Mouse (Mus musculus) olfactory bulb, adult 2 months (tissue): ENCODE results near the gene Zglp1. TPM values are rescaled to one million over a fixed set of nuclear protein-coding genes. Genes with fewer than 3 reads are reported as not detected.
"Not testable (repeated sequence)": the region's sequence is repeated elsewhere in the genome, so short reads cannot be mapped to it uniquely, and the experiment has no call there.

ENCODE experiments used
- H3K27ac ChIP-seq: fragments of 200-500 bp; 2 replicates; pipeline ENCODE4 v1.5.1; 2012; ENCODE audit warnings: low read depth, low read length; ENCODE audit not compliant: insufficient read depth
- H3K4me1 ChIP-seq: fragments of 200-500 bp; 2 replicates; pipeline ENCODE4 v1.6.1; 2012; ENCODE audit warnings: low read length; ENCODE audit not compliant: control insufficient read depth, insufficient read depth
- H3K4me3 ChIP-seq: fragments of 200-500 bp; 2 replicates; pipeline ENCODE4 v1.5.1; 2012; ENCODE audit warnings: mild to moderate bottlenecking, low read depth, low read length, moderate library complexity; ENCODE audit not compliant: insufficient read depth
- CTCF ChIP-seq: fragments of 200-500 bp; IDR thresholded peaks from 2 replicates; pipeline ENCODE4 v1.5.1; 2012; ENCODE audit warnings: low read depth, mild to moderate bottlenecking, low read length, moderate library complexity; ENCODE audit not compliant: insufficient read depth
- POLR2A ChIP-seq: fragments of 200-500 bp; IDR thresholded peaks from 2 replicates; pipeline ENCODE4 v1.6.1; 2012; ENCODE audit warnings: mild to moderate bottlenecking, low read depth, low read length, moderate library complexity; ENCODE audit not compliant: insufficient read depth
- WGBS: fragments of 180-500 bp; shearing (Covaris S2); methylation state at CpG from one replicate; pipeline ENCODE4 v1.1.7; 2018; 5-methylcytosine and 5-hydroxymethylcytosine counted together
- polyA plus RNA-seq: library from polyadenylated mRNA; stranded (reverse); fragments of >200 nt; gene quantifications from 2 replicates; pipeline ENCODE4 v1.2.4, GENCODE M21; 2012; ENCODE audit warnings: low replicate concordance; ENCODE audit not compliant: missing spikeins, insufficient read depth, insufficient read length

Zglp1 gene
- polyA plus RNA-seq, 1 experiment = not detected

- peaks cover 5% of the 10 kb centered on the region for H3K4me1 ChIP-seq
- 65% methylated on average over 1 of the region's 1 CpGs for WGBS
- TF ChIP-seq CTCF (no peak), POLR2A (no peak)
- H3K27ac ChIP-seq = no peak overlapping the region
- no peak overlapping the region for H3K4me3 ChIP-seq
These were observed 7.3 kb upstream of the Zglp1 start for GRCm38 (mm10) chr9:21074173-21074572.

GRCm38 (mm10) chr9:21073044-21073840 lies 6.3 kb upstream of the Zglp1 start, which contains the start of the genes Gm49373 and Fdx1l:
Gene Gm49373 (minus strand): TSS chr9:21073096.
Gene Fdx1l (minus strand): TSS chr9:21073614.
- TF ChIP-seq POLR2A = peak; percentile 68
- no peak for TF ChIP-seq CTCF
- WGBS = 2% methylated on average over 58 of the region's 58 CpGs
- no peak within 1 kb of the TSS for H3K27ac ChIP-seq
- peaks cover 5% of the 10 kb centered on the region for H3K4me1 ChIP-seq
- peak within 1 kb of the TSS; percentile 80 for H3K4me3 ChIP-seq

- TF ChIP-seq CTCF (no peak), POLR2A (no peak)
- WGBS = 13% methylated on average over 4 of the region's 4 CpGs
These were observed 5.7 kb upstream of the Zglp1 start for GRCm38 (mm10) chr9:21072641-21073040.

GRCm38 (mm10) chr9:21062928-21063327 lies 4.0 kb downstream of the Zglp1 start:
- 94% methylated on average over 2 of the region's 2 CpGs for WGBS
- Histone ChIP-seq H3K27ac (peak overlapping the region; percentile 55), H3K4me1 (peaks cover 11% of the 10 kb centered on the region), H3K4me3 (no peak overlapping the region)
- TF ChIP-seq CTCF (no peak), POLR2A (no peak)

More at GRCm38 (mm10) chr9:21072641-21073040, 5.7 kb upstream of the Zglp1 start:
- Histone ChIP-seq H3K4me3 (peak overlapping the region; percentile 80), H3K4me1 (peaks cover 5% of the 10 kb centered on the region), H3K27ac (no peak overlapping the region)

DNA sequence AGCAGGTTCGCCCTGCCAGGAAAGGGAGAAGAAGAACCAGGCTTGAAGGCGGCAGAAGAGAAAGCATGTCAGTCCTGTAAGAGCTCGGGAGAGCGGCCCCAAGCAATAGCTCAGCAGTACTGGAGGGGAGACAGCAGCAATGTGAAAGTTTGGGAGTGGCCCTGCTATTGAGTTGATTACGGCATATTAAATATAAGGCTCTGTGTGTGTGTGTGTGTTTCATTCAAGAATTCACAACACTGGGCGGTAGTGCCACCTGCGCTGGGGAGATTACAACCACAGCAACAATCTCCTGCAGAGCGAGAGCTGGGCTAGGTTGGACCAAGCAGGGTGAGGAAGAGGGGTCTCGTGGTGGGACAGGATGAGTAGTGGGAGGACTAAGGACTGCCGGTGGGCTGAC lies 15.3 kb downstream of the Zglp1 start:
- no peak overlapping the region for H3K27ac ChIP-seq
- no peak for TF ChIP-seq POLR2A
- TF ChIP-seq CTCF = no peak
- H3K4me1 ChIP-seq = no peaks in the 10 kb centered on the region
- WGBS = 69% methylated on average over 10 of the region's 10 CpGs
- H3K4me3 ChIP-seq = no peak overlapping the region

DNA sequence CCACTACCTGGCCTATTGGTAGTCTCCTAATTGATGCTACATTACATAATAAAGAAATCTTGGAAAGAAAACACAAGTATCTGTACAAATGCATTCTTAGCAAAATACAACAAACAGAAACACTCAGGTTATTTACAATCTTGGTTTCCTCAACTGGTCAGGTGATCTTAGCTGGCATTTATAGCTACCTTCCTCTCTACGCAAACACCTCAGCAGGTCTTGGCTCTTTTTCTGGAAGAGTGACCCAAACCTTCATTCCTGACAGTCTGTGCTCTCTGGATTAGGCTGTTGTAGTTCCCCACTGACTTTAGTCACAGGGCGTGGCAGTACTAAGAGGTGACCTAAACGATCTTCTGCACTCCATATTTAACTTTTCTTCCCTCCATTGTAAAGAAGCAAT lies 21.7 kb downstream of the Zglp1 start:
- no peak for TF ChIP-seq CTCF
- TF ChIP-seq POLR2A = no peak
- no peak overlapping the region for H3K27ac ChIP-seq
- 55% methylated on average over 3 of the region's 3 CpGs for WGBS
- H3K4me1 ChIP-seq = peaks cover 18% of the 10 kb centered on the region
- no peak overlapping the region for H3K4me3 ChIP-seq

DNA sequence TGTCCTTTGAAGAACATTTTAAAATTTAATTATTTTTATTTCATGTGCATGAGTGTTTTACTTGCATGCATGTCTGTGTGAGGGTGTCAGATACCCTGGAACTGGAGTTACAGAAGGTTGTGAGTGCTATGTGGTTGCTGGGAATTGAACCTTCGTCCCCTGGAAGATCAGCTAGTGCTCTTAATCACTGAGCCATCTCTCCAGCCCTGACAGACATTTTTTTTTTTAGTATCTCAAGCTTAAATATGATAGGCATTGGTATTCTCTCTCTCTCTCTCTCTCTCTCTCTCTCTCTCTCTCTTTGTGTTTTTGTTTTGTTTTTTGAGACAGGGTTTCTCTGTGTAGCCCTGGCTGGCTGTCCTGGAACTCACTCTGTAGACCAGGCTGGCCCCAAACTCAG lies 22.1 kb downstream of the Zglp1 start:
- H3K4me3 ChIP-seq, H3K27ac ChIP-seq: not testable (repeated sequence)
- WGBS = 71% methylated on average over 1 of the region's 1 CpGs
- H3K4me1 ChIP-seq = peaks cover 19% of the 10 kb centered on the region

DNA sequence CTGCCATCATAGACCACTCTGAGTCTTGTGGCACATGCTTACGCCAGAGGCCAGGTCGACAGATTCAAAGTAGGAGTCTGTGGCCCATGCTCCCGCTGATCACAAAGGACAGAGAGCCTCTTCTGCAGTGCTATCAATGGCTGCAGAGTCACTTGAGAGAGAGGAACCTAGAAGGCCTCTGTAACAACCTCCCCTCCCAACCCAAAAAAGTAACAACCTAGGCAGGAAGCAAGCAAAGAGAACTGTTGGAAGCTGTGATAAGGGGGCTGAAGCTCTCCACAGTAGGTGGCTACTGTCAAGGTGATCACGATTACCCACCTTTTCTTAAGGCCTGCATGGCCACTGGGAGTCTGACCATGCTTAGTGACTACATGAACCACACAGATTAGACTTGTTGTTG lies 23.3 kb downstream of the Zglp1 start:
- 88% methylated on average over 4 of the region's 4 CpGs for WGBS
- no peak overlapping the region for H3K4me3 ChIP-seq
- H3K27ac ChIP-seq = no peak overlapping the region
- peaks cover 22% of the 10 kb centered on the region for H3K4me1 ChIP-seq
- TF ChIP-seq POLR2A = no peak
- TF ChIP-seq CTCF = no peak

DNA sequence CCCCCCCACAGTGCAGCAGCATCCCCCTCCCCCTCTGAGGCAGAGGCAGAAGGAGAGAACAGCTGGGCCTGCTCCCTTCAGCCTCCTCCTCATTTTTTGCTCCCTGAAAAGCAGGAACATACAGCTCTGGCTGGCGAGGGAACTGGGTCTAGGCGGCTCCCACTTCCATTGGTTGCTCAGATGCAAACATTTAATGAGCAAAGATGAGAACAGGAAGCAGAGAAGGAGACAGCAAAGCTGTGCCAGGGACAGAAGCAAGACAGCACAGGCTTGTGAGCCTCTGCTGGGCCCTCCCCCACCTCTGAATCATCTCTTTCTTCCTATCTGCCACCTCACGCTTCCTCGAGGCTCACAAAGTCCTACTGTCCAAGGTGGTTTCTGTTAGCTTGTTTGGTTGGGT lies 25.6 kb downstream of the Zglp1 start:
- TF ChIP-seq POLR2A (no peak), CTCF (no peak)
- Histone ChIP-seq H3K27ac (peak overlapping the region; percentile 76), H3K4me3 (no peak overlapping the region), H3K4me1 (peaks cover 42% of the 10 kb centered on the region)
- 21% methylated on average over 4 of the region's 4 CpGs for WGBS
